Mouse (Mus musculus): ENCODE measurements around the gene Pdxdc1. TPM values are rescaled to one million over a fixed set of nuclear protein-coding genes. Genes with fewer than 3 reads are reported as not detected.
A peak's percentile ranks its signal among the peaks of the same experiment; 100 is the strongest.
"Not testable (repeated sequence)": the region's sequence is repeated elsewhere in the genome, so short reads cannot be mapped to it uniquely, and the experiment has no call there.

The Pdxdc1 gene
- 10 to 100 TPM; 82.7 to 86.9 TPM for total RNA-seq (2021)

GRCm38 (mm10) chr16:13902888-13903483 lies at the start of gene Pdxdc1, which contains the start of gene Mpv17l:
Gene Pdxdc1 (minus strand): TSS chr16:13903131.
Gene Mpv17l (plus strand): TSS chr16:13903161.
- DNase-seq: peak; percentile 97 to 99
- intact Hi-C loops (cut with DNase I): loop anchor here (1.0 to 10.0 kb wide), 5 partner anchors 84 to 412 kb away; partner anchors contain the start of genes Fopnl and Ntan1

GRCm38 (mm10) chr16:13951245-13951644 lies 48.3 kb upstream of the Pdxdc1 start:
- DNase-seq: no peak
- intact Hi-C loops (cut with DNase I): no loop called here

GRCm38 (mm10) chr16:13946306-13946705 lies 43.4 kb upstream of the Pdxdc1 start:
- no peak for DNase-seq
- intact Hi-C loops (cut with DNase I): no loop called here

- intact Hi-C loops (cut with DNase I): no loop called here
- no peak for DNase-seq
Measured at GRCm38 (mm10) chr16:13945153-13945552, 42.2 kb upstream of the Pdxdc1 start.

GRCm38 (mm10) chr16:13944752-13945151 lies 41.8 kb upstream of the Pdxdc1 start:
- intact Hi-C loops (cut with DNase I): no loop called here
- no peak for DNase-seq

GRCm38 (mm10) chr16:13944178-13944577 lies 41.2 kb upstream of the Pdxdc1 start:
- intact Hi-C loops (cut with DNase I): no loop called here
- DNase-seq: no peak

GRCm38 (mm10) chr16:13940847-13941395 lies 38.0 kb upstream of the Pdxdc1 start:
- intact Hi-C loops (cut with DNase I): no loop called here

GRCm38 (mm10) chr16:13940139-13940846 lies 37.4 kb upstream of the Pdxdc1 start:
- DNase-seq: peak; percentile 8 to 11
- intact Hi-C loops (cut with DNase I): no loop called here

More at GRCm38 (mm10) chr16:13940847-13941395, 38.0 kb upstream of the Pdxdc1 start:
- no peak for DNase-seq

- no peak for DNase-seq
- intact Hi-C loops (cut with DNase I): no loop called here
Measured at GRCm38 (mm10) chr16:13927456-13928075, 24.6 kb upstream of the Pdxdc1 start.

- intact Hi-C loops (cut with DNase I): not testable (repeated sequence)
Measured at GRCm38 (mm10) chr16:13922966-13923365, 20.0 kb upstream of the Pdxdc1 start.

GRCm38 (mm10) chr16:13922499-13922898 lies 19.6 kb upstream of the Pdxdc1 start:
- intact Hi-C loops (cut with DNase I); DNase-seq: not testable (repeated sequence)

More at GRCm38 (mm10) chr16:13922966-13923365, 20.0 kb upstream of the Pdxdc1 start:
- DNase-seq: not testable (repeated sequence)

- intact Hi-C loops (cut with DNase I): no loop called here
- no peak for DNase-seq
Measured at GRCm38 (mm10) chr16:13921781-13922180, 18.9 kb upstream of the Pdxdc1 start.

- intact Hi-C loops (cut with DNase I): no loop called here
- DNase-seq: no peak
Measured at GRCm38 (mm10) chr16:13921063-13921462, 18.1 kb upstream of the Pdxdc1 start.

- intact Hi-C loops (cut with DNase I): no loop called here
- no peak for DNase-seq
Measured at GRCm38 (mm10) chr16:13920093-13920492, 17.2 kb upstream of the Pdxdc1 start.

GRCm38 (mm10) chr16:13907297-13907696 lies 4.4 kb upstream of the Pdxdc1 start:
- no peak for DNase-seq
- intact Hi-C loops (cut with DNase I): loop anchor here (10.0 kb wide), 2 partner anchors 218 to 408 kb away; partner anchors contain the start of gene Fopnl

- intact Hi-C loops (cut with DNase I): loop anchor here (1.0 to 10.0 kb wide), 5 partner anchors 85 to 411 kb away; partner anchors contain the start of genes Fopnl and Ntan1
- DNase-seq: no peak
Measured at GRCm38 (mm10) chr16:13903488-13903887, 557 bp upstream of the Pdxdc1 start.

GRCm38 (mm10) chr16:13902397-13902831 lies 517 bp downstream of the Pdxdc1 start:
- intact Hi-C loops (cut with DNase I): loop anchor here (2.0 to 10.0 kb wide), 4 partner anchors 84 to 412 kb away; partner anchors contain the start of genes Fopnl and Ntan1
- DNase-seq: no peak

- DNase-seq: peak; percentile 7 to 18
- intact Hi-C loops (cut with DNase I): no loop called here
Measured at GRCm38 (mm10) chr16:13898981-13899380, 4.0 kb downstream of the Pdxdc1 start.

GRCm38 (mm10) chr16:13896357-13896756 lies 6.6 kb downstream of the Pdxdc1 start:
- intact Hi-C loops (cut with DNase I): no loop called here

GRCm38 (mm10) chr16:13895740-13896139 lies 7.2 kb downstream of the Pdxdc1 start:
- intact Hi-C loops (cut with DNase I): no loop called here
- no peak for DNase-seq

More at GRCm38 (mm10) chr16:13896357-13896756, 6.6 kb downstream of the Pdxdc1 start:
- no peak for DNase-seq

- intact Hi-C loops (cut with DNase I): no loop called here
- no peak for DNase-seq
Measured at GRCm38 (mm10) chr16:13894097-13894496, 8.8 kb downstream of the Pdxdc1 start.
